In the genomic region with DNA sequence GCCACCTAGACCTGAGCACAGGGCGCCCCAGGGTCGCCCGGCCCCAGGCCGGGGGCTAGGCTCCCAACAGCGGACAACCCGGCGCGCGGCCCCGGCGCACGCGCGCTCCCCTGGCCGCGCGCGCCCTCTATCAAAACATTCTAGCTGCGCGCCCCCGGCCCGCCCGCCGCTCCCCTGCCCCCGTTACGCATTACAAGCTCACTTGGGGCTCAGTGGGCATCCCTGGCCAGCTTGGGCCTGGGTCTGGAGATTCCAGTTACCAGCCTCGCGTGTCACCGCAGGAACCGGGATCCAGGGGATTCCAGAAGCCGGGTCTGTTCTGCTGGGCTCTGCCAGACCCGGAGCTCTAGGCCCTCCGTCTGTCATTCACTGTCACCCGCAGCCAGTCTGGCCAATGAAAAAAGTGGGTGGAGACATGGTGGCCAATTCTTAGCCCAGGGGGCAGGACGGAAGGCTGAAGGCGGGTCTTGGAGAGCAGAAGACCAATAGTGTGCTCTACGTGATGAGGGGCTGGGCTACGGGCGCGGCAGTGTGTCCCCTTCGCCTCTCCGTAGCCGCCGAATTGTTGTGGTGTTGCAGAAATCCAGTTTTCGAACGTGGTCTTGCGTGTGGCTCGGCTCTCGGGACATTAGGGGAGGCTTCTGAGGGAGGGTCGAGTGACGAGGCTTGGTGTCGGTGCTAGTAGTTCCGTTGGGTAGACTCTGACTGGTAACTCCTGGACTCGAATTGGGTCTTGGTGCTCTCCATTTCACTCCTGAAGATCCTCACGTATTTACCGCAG, we compare ENCODE assay signal across 8 mouse cellular contexts. TPM values are rescaled to one million over a fixed set of nuclear protein-coding genes. Genes with fewer than 3 reads are reported as not detected.
DNase-seq lines count a peak whose midpoint lies in the region; ATAC-seq and TF ChIP-seq lines count a peak whose summit lies in the region.

A gene (plus strand): TSS at position 530 of the 781 bp plus-strand sequence.
A gene (minus strand): TSS at position 575 of the 781 bp plus-strand sequence.

- ATAC-seq in kidney, embryonic 14.5 days (ENCODE audit: low FRiP score, low TSS enrichment): peak; percentile 100
- peak; percentile 98 for ATAC-seq in limb, embryonic 15.5 days (ENCODE audit: insufficient number of reproducible peaks, low FRiP score, low TSS enrichment, low read depth)

- peak within 1 kb of the TSS; percentile 78 for H3K9ac ChIP-seq in kidney, embryonic 14.5 days (ENCODE audit: low read depth, low read length)
- peak within 1 kb of the TSS; percentile 85 for H3K9ac ChIP-seq in limb, embryonic 15.5 days

- no peaks in the 10 kb centered on the region for H3K27me3 ChIP-seq in kidney, embryonic 14.5 days (ENCODE audit: control insufficient read depth, insufficient read depth, low read length)
- H3K27me3 ChIP-seq in limb, embryonic 15.5 days: no peaks in the 10 kb centered on the region

- peak; percentile 99 for DNase-seq in A20 (ENCODE audit: low read depth, low spot score)
- DNase-seq in heart, adult 9 months (ENCODE audit: low spot score in 2 of 2): peak; percentile 98 to 99
- peak; percentile 90 to 93 for DNase-seq in monocyte, adult 2 months (ENCODE audit: low read depth in 1 of 2, low spot score in 2 of 2)
- peak; percentile 97 to 98 for DNase-seq in spleen, postnatal 36 days (ENCODE audit: low spot score in 2 of 2)

- TF ChIP-seq CTCF in bone marrow macrophage, adult 2 months (IDR thresholded peaks at IDR 0.05; ENCODE audit: low read depth, low read length): no peak
- TF ChIP-seq CTCF in embryonic fibroblast, embryonic 13.5 days (IDR thresholded peaks at IDR 0.05; ENCODE audit: borderline replicate concordance, insufficient read depth, low read length): no peak

- H3K9me3 ChIP-seq in kidney, embryonic 14.5 days (ENCODE audit: control insufficient read depth, low read length): no peaks in the 10 kb centered on the region
- H3K9me3 ChIP-seq in limb, embryonic 15.5 days: no peaks in the 10 kb centered on the region

- H3K36me3 ChIP-seq in kidney, embryonic 14.5 days (ENCODE audit: control insufficient read depth, insufficient read depth, low read length): peaks cover 23% of the 10 kb centered on the region; the same call in 1 of the 2 replicates
- H3K36me3 ChIP-seq in limb, embryonic 15.5 days: peaks cover 38% of the 10 kb centered on the region

- WGBS in kidney, embryonic 14.5 days: under 1% methylated on average over 56 of the region's 56 CpGs
- under 1% methylated on average over 55 of the region's 56 CpGs for WGBS in limb, embryonic 15.5 days

- peak within 1 kb of the TSS; percentile 89 for H3K27ac ChIP-seq in bone marrow macrophage, adult 2 months (ENCODE audit: insufficient read depth, low read depth, low read length)
- H3K27ac ChIP-seq in embryonic fibroblast, embryonic 13.5 days (ENCODE audit: insufficient read depth, low read length): peak within 1 kb of the TSS; percentile 90
- peak within 1 kb of the TSS; percentile 94 for H3K27ac ChIP-seq in kidney, embryonic 14.5 days (ENCODE audit: low read depth, low read length)
- peak within 1 kb of the TSS; percentile 94 for H3K27ac ChIP-seq in limb, embryonic 15.5 days

- peaks cover 32% of the 10 kb centered on the region for H3K4me1 ChIP-seq in bone marrow macrophage, adult 2 months (ENCODE audit: control insufficient read depth, insufficient read depth, low read length)
- 0 out of 2 replicates have a peak, but pooled peaks cover 5% of the 10 kb centered on the region for H3K4me1 ChIP-seq in embryonic fibroblast, embryonic 13.5 days (ENCODE audit: control insufficient read depth, insufficient read depth, low read length)
- peaks cover 9% of the 10 kb centered on the region for H3K4me1 ChIP-seq in kidney, embryonic 14.5 days (ENCODE audit: control insufficient read depth, insufficient read depth, low read length)
- H3K4me1 ChIP-seq in limb, embryonic 15.5 days: peaks cover 22% of the 10 kb centered on the region

- peak; percentile 79; the same call in 1 of the 2 replicates for TF ChIP-seq POLR2A in bone marrow macrophage, adult 2 months (IDR thresholded peaks at IDR 0.05; ENCODE audit: borderline replicate concordance, low read depth, low read length)
- TF ChIP-seq POLR2A in embryonic fibroblast, embryonic 13.5 days (IDR thresholded peaks at IDR 0.05; ENCODE audit: low read depth, low read length): peak; percentile 91

- peak within 1 kb of the TSS; percentile 90 for H3K4me3 ChIP-seq in bone marrow macrophage, adult 2 months (ENCODE audit: insufficient read depth, low read length)
- H3K4me3 ChIP-seq in embryonic fibroblast, embryonic 13.5 days (ENCODE audit: insufficient read depth, low read length): peak within 1 kb of the TSS; percentile 78
- peak within 1 kb of the TSS; percentile 88 for H3K4me3 ChIP-seq in kidney, embryonic 14.5 days (ENCODE audit: low read length)
- peak within 1 kb of the TSS; percentile 79 for H3K4me3 ChIP-seq in limb, embryonic 15.5 days

- peak within 1 kb of the TSS; percentile 93 for H3K4me2 ChIP-seq in kidney, embryonic 14.5 days (replicated peaks; ENCODE audit: low read depth, low read length)
- peak within 1 kb of the TSS; percentile 86 for H3K4me2 ChIP-seq in limb, embryonic 15.5 days

RNA-seq across cellular contexts. Expression of the first gene that starts in this region (rescaled TPM):
- 19.6 and 29.7 TPM in 2 replicates for polyA plus RNA-seq in bone marrow macrophage, adult 2 months (2012; ENCODE audit: insufficient read depth, insufficient read length, missing spikeins)
- 10.1 and 15.6 TPM in 2 replicates for polyA plus RNA-seq in embryonic fibroblast, embryonic 13.5 days (2011; ENCODE audit: insufficient read length, low read depth, missing spikeins)
- 16.7 and 21.1 TPM in 2 replicates for polyA plus RNA-seq in kidney, embryonic 14.5 days (2014; fragmentation: Nextera tagmentation; extraction: Ambion mirVana)
- 28.0 and 30.7 TPM in 2 replicates for polyA plus RNA-seq in limb, embryonic 15.5 days (2015; fragmentation: Nextera tagmentation; extraction: Ambion mirVana)

RNA-seq across cellular contexts. Expression of the second gene that starts in this region (rescaled TPM):
- polyA plus RNA-seq in bone marrow macrophage, adult 2 months (2012; ENCODE audit: insufficient read depth, insufficient read length, missing spikeins): 30.2 and 33.5 TPM in 2 replicates
- polyA plus RNA-seq in embryonic fibroblast, embryonic 13.5 days (2011; ENCODE audit: insufficient read length, low read depth, missing spikeins): 31.1 and 32.6 TPM in 2 replicates
- 18.5 and 26.0 TPM in 2 replicates for polyA plus RNA-seq in kidney, embryonic 14.5 days (2014; fragmentation: Nextera tagmentation; extraction: Ambion mirVana)
- 33.9 TPM in 2 replicates for polyA plus RNA-seq in limb, embryonic 15.5 days (2015; fragmentation: Nextera tagmentation; extraction: Ambion mirVana)

Comparison
In these comparisons a context has a peak if more than half of its experiments do, and no peak if none do; other contexts are left out.
1. Peak in every context shown above with its lines: DNase-seq, ATAC-seq, H3K4me3 ChIP-seq and H3K27ac ChIP-seq.